Mouse (Mus musculus): ENCODE results near the gene Tut1.
A peak's percentile ranks its signal among the peaks of the same experiment; 100 is the strongest.

Gene Tut1

DNA sequence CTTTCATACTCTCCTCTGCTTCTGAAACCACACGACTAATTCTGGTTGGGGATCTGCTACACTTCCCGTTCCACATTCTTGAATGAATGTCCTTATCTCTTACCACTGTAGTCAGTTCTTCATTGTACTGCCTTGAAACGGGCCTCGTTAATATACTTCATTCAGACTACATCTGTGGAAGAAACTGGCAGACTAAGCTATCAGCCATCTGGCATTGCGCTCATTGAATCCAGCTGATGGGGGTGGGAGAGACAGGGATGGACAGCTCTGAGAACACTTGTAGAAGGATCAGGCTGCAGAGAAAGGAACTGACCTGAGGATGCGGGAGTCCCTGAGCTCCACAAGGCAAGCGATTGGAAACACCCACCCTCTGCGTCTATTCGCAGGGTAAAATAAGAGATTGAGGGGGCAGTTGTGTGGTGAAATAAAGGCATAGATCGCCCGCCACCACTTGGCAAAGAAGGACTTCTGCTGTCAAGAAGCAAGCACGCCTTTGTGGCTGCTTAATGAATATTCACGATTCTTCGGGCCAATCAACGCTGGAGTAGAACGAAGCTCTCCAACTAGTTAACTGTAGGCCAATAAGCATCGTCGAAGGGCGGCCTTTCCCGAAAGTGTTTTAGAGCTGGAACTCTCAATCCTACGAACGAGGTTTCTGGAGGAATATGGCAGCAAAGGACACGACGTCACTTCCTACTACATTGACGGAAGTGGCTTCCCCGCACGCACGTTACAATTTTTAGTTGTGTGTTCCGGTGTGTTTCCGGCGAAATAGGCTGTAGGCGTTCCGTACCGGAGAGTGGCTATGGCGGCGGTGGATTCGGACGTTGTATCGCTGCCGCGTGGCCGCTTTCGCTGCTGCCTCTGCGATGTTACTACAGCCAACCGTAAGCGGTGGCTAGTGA is at the start of gene Tut1:
Gene Tut1 (plus strand): TSS at position 713 of the 905 bp plus-strand sequence.
- DNase-seq (ENCODE audit: low spot score in 2 of 2) = peak; percentile 86 to 88

DNA sequence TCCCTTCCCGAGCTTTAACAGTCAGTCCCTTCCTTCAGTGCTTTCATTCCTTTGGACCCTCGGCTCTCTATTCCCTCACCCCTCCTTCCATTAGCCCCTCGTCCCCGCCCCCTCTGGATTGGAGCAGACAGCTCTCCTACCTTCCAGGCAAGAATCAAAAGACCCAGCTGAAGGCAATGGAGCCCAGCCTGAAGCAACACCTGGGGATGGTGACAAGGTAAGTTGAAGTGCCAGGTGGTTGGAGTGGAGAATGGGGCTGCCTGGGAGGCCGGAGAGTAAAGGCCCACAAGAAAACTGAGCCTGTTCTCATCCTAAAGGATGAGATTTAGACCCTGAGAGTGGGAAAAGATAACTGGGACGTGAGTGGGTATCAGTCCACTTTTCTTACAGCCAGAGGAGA is 45.1 kb upstream of the Tut1 start:
- no peak for DNase-seq (ENCODE audit: low spot score in 2 of 2)

DNA sequence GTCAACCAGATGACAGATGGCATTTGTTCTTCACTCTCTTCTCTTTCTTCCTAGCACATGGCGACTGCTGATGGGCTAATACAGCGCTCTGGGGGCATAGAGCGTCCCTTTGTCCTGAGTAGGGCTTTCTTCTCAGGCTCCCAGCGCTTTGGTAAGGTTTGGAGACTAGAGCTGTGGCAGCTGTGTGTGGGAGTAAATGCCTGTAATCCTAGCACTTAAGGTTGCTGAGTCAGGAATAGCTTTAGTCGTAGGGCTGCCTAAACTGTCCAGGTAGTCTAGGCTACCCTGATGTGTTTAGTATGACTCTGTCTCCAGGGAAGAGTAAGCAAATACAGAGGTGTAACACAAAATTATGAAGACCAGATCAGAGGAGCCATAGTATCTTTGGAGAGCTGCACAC is 41.8 kb upstream of the Tut1 start:
- no peak for DNase-seq (ENCODE audit: low spot score in 2 of 2)

DNA sequence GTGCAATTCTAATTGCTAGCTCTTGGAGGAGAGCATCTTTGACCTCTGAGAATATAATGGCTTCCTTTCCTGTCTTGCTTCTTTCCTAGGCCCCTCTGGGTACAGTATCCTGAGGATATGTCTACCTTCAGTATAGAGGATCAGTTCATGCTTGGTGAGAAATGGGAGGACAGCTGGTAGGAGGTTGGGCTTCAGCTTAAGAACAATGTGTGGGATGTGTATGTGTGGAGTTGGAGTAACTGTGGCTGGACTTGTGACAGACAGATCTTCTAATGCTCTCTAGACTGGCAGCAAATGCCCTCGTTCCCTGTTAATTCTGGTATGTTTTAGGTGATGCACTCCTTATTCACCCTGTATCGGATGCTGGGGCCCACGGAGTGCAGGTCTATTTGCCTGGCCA is 39.4 kb upstream of the Tut1 start:
- no peak for DNase-seq (ENCODE audit: low spot score in 2 of 2)

DNA sequence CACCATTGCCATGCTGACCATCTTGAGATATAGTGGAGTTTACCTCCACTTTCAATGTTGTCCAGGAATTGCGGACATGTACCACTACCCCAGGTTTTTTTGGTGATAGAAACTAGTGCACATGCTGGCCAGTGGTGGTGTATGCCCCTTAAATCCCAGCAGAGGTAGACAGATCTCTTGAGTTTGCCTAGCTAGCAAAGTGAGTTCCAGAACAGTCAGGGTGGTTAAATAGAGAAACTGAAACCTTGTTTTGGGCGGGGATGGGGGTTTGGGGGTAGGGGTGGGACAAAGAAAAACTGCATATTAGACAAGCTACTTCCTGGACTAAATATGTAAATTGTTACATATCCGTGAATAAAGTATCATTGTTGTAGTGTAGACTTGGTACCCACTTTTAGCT is 34.6 kb upstream of the Tut1 start:
- DNase-seq (ENCODE audit: low spot score in 2 of 2) = no peak

DNA sequence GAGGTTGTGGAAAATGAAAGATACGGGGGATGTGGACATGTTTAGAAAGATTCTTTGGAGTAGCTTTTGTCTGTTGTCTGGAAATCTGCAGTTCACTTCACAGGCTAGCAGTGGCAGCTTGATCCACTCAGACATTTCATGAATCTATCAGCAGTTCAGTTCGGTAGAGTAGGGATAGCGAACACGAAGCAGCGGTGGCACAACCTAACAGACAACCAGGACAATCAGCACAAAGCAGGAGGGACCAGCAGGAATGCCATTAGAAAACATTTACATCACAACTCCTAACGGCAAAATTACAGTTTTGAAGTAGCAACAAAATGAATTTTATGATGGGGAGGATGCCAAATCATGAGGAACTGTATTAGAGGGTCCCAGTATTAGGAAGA is 34.0 kb upstream of the Tut1 start:
- no peak for DNase-seq (ENCODE audit: low spot score in 2 of 2)

DNA sequence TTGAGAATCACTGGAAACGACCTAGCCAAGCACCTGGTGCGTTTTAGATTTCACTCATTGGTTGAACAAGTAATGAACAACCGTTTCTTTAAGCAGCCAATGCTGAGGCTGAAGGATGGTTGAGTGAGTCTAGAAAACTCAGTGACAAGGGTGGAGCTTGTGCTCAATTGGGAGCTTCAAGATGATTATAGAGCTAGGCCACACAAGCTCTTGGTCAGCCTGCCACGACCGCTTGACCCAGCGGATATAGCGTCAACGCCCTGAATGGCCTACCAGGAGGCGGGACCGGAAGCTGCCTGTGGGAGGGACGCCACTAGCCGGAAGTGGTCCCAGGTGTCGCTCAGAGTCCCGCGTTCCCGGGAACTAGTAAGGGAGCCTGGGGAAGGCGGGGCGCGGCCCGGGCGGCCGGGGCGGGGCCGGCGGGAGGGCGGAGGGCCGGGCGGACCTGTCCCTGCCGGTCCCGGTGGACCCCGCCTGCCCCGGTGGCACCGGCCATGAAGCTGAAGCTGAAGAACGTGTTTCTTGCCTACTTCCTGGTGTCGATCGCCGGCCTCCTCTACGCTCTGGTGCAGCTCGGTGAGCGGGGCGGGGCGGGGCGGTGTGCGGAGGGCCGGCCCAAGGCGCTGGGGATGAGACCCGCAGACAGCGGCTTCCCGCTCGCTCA is 33.4 kb upstream of the Tut1 start, which contains the start of gene B3gat3:
Gene B3gat3 (plus strand): TSS at position 302 of the 664 bp plus-strand sequence.
- peak; percentile 94 to 96 for DNase-seq (ENCODE audit: low spot score in 2 of 2)

DNA sequence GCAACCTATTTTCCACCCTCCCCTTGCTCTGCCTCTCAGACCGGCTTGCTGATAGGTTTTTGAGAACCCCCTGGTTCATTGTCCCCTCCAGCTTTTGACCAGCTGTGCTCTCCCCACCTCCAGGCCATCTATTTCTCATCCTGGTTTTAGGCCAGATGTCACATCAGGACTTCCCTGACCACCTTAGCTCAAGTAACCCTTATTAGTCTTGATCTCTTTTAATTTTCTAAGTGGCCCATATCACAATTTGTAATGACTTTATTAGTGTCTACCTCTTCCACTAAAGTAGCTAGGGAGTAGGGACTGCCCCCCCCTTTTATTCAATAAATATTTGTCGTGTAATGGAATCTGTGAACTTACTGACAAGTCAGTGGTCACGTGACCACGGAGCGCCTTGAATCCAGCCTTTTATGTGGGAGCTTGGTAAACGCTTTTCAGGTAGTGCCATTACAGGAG is 32.8 kb upstream of the Tut1 start:
- no peak for DNase-seq (ENCODE audit: low spot score in 2 of 2)

DNA sequence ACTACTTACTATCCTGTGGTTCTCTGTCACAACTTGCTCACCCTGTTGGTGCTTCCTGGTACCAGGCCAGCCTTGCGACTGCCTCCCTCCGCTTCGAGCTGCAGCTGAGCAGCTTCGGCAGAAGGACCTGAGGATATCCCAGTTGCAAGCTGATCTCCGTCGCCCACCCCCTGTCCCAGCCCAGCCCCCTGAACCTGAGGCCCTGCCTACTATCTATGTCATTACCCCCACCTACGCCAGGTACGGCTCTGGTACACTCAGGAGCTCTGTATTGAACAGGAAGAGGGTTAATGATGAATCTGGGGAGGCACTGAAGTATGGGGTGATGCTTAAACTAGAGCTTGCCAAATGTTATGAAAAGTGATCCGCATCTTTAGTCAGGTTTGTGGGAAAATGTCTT is 31.9 kb upstream of the Tut1 start:
- no peak for DNase-seq (ENCODE audit: low spot score in 2 of 2)

DNA sequence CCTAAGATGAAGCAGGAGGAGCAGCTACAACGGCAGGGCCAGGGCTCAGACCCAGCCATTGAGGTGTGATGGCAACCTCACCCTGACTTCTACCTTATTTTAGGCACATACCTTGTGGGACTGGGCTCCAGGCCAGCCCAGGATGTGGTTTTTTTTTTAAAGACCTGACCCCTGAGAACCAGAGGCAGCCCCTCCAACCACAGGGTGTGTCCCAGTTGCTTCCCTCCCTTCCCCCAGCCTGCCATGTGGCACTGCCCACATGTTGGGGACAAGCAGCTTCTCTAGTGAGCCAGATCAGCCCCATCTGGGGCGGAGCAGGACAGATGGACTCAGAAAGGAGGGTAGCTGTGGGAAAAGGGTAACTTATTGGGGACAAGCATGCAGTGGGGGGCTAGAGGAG is 26.9 kb upstream of the Tut1 start:
- no peak for DNase-seq (ENCODE audit: low spot score in 2 of 2)

DNA sequence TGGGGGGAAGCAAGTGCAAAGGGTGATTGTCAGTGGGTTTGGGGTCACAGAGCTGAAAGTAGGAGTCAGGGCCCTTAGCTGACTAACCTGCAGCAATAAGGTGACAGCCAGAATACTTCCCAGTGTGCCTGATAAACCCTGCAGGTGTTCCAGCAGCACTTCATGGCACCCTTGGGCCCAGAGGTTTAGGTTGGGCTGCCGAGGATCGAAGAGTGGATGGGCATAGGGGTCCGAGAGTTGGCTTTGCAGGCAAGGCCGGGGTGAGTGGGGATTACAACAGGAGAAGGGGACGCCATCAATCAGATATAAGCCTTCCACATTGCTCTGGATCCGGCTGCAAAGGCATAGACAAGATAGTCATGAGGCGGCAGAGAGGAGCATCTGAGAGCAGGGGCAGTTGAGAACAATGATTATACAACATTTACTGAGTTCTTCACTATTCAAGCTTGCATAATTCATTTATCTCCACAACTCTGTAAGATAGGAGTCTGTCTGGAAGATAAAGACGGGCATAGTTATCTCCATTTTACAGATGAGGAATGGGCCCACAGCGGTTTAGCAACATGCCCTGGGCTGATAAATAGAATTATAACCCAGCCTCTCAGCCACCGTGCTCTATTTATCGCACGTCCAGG is 25.6 kb upstream of the Tut1 start:
- DNase-seq (ENCODE audit: low spot score in 2 of 2) = no peak

DNA sequence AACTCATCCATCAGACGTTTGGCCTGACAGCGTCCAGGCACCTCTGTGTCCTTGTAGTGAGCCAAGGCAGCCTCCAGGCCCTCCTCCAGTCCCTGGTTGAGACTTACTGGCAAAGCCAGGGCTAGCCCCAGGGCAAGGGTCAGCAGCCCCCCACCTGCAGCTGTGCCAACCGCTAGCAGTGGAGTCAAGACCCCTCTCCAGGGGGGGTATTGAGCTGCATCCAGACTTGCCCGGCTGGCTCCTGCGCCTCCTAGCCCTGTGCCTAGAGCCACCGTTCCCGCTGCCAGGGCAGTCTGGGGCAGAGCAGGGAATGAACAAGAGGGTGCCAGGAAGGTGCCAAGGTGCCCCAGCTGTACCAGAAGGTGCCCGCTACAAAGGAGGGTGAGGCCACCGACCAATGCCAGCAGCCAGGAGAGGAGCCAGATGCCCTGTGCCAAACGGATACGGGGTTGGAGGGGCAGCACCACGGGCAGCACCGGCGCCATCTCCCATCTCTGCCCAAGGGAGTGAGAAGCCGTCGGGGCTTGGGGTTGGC is 24.9 kb upstream of the Tut1 start:
- no peak for DNase-seq (ENCODE audit: low spot score in 2 of 2)

DNA sequence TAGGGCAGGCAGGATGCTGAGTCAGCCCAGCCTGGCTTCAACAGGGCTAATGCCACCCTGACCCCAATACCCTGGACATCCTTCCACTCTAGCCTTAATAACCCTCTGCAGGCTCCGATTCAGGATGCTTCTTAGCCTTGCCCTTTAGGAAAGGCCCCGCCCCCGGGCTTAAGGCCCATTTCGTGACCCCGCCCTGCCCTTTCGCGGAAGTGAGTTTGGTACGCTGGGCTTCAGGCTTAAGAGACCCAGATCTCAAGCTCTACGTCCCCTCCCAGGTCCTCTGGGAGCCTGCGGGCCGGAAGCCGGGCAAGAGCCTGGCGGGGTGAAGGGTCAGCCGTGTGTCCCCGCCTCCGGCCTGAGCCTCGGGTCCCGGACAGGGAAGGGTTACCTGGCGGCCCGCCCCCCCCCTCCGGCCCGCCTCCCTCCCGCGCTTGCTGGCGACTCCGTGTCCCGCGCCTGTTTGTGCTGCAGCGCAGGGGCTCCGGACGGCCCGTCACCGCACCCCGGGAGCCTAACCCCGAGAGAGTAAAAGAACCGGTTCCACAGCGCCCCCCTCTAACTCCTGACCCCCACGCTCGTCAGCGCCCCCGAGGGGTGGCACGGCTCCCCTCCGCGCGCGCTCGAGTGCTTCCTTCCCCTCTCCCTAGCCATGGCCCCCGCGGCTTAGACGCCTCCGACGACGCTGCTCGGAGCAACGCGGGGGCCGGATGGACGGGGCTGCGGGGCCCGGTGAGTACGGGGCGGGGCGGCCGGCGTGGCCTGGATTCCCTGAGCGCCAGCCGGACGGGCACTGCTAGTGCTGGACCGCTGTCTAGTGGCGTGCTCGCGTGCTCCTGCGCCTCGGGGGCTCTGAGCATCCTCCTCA is 24.2 kb upstream of the Tut1 start, which contains the start of the genes Rom1 and Eml3:
Gene Rom1 (minus strand): TSS at position 133 of the 865 bp plus-strand sequence.
Gene Eml3 (plus strand): TSS at position 329 of the 865 bp plus-strand sequence.
- DNase-seq (ENCODE audit: low spot score in 2 of 2) = peak; percentile 86 to 93

DNA sequence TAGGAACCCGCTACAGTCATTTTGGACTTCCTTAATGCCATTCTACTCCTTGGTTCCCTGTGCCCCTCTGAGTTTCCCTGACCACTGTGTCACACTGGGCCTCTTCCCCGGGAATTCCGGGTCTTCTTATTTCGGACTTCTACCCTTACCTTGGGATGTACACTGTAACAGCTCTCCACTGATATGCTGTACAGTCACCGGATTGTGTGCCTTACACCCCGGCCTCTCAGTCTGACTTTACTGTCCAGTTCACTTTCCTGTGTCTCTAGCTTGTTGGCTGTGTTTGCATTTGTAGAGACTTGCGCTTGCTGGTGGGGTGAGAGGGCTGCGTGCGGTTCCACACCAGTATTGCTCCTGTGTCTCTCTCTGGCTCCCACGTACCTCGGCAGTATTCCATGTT is 23.5 kb upstream of the Tut1 start:
- DNase-seq (ENCODE audit: low spot score in 2 of 2) = no peak

DNA sequence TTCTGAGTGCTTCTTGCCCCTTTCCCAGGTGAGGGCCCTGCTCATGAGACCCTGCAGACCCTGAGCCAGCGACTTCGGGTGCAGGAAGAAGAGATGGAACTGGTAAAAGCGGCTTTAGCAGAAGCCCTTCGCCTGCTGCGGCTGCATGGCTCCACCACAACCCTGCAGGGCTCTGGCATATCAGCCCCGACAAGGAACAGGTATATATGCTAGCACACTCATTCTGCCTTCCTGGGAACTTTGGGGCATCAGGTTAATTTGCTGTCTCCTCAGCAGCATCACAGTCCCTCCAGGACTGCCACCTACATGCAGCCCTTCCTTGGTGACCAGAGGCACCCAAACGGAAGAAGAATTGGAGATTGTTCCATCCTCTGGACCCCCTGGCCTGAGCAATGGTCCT is 22.9 kb upstream of the Tut1 start:
- no peak for DNase-seq (ENCODE audit: low spot score in 2 of 2)

DNA sequence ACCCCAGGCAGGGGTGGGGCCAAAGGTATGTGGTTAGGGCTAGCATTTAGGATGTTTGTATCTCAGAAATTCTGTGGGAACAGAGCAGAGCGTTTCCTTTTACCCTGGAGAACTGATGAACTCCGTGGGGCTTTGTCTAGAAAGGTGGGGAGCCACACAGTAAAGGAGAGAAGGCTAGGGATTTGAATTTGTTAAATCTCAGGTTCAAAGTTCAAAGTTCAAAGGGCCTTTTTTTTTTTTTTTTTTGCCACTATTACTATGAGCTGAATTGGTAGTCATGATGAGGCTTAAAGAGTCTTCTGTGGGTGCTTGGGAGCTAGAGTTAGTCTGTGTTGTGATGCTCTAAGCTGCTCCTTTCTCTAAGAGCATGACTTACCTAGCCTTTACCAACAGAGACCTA is 16.9 kb upstream of the Tut1 start:
- no peak for DNase-seq (ENCODE audit: low spot score in 2 of 2)

DNA sequence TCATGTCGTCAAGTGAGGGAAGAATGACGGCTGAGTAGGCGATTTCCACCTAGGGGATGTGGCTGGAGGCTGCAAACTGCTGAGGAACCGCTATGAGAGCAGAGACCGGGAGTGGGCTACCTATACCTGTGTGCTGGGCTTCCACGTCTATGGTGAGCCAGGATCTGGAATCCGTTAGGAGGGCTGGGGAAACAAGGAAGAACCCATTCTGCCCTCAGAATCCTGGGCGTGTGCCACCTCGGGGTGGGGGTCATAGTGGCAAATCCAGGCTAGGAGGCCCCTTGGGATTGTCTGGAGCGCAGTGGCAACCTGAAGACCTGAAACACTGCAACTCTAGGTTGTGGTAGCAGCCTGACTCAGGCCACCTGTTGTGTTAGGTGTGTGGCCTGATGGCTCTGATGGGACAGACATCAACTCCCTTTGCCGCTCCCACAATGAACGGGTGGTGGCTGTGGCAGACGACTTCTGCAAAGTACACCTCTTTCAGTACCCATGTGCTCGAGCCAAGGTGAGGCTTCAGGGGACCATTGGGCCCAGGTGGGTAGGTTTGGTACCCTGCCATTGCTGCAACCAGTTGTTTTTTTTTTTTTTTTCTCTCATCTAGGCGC is 13.0 kb upstream of the Tut1 start:
- no peak for DNase-seq (ENCODE audit: low spot score in 2 of 2)

DNA sequence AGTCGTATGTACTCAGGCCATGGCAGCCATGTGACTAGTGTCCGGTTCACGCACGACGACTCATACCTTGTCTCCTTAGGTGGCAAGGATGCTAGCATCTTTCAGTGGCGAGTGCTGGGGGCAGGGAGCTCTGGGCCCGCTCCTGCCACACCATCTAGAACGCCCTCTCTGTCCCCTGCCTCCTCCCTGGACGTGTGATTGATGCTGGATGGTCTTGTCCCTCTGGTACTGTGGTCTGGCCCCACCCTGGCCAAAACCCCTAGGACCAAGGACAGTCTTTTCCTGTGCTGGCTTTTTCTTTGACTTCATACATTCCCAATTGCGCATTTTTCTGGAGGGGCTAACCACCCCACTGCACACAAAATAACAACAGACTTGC is 12.5 kb upstream of the Tut1 start:
- no peak for DNase-seq (ENCODE audit: low spot score in 2 of 2)

DNA sequence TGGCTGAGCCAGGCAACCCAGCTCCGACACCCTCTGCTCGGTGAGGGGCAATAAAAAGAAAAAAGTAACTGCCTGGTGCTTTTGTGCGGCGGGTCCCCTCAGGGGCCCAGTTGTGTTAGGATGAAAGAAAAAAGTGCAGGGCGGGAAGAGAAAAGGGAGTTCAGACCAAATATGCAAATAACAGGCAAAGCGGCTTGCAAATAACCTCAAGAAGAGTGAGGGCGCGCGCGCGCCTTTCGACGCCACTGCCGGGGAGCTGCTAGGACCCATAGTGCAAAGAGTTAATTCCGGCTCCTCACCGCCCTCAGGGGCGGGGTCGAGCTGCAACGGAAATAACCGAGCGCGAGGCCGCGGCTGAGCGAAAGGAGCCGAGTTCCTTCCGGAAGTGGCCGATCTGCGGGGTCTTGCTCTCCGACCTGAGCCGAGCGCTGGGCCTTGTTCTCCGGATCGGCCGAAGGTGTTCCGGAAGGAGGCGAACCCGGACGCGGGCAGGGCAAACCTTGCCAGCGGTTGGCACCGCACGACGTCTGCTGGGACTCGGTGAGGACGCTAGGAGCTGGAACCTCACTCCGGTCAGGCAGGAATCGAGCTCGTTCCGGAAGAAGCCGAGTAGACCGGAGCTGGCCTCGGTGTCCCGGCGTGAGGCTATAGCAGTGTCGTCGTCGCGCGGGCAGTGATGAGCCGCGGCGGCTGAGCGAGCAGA is 12.0 kb upstream of the Tut1 start, which contains the start of gene Mta2:
Gene Mta2 (plus strand): TSS at position 361 of the 703 bp plus-strand sequence.
- DNase-seq (ENCODE audit: low spot score in 2 of 2) = peak; percentile 94 to 95
